Mouse (Mus musculus): ENCODE data around the gene Pidd1.

GRCm38 (mm10) chr7:141462333-141462821 lies 18.6 kb upstream of the Pidd1 start:
- TF ChIP-seq CTCF (IDR thresholded peaks at IDR 0.05; ENCODE audit: control insufficient read depth, insufficient read depth, insufficient replicate concordance, low read depth, low read length) (no peak), POLR2A (IDR thresholded peaks at IDR 0.05; ENCODE audit: control insufficient read depth, low read depth, low read length) (no peak)

Measured in testis, adult 2 months (tissue).